Mouse (Mus musculus) heart, embryonic 13.5 days (tissue): ENCODE data around the gene Tmem45a. TPM values are rescaled to one million over a fixed set of nuclear protein-coding genes. Genes with fewer than 3 reads are reported as not detected.

Experiments
- ATAC-seq: fragments of 200-750 bp; cut with Nextera tagmentation; 2 replicates; pipeline ENCODE4 v1.8.0; 2017; ENCODE audit warnings: moderate TSS enrichment; ENCODE audit not compliant: insufficient number of reproducible peaks, low FRiP score, low TSS enrichment; ENCODE audit errors: extremely low read depth
- H3K27ac ChIP-seq: fragments of 300-500 bp; sonication (generic); replicated peaks from 2 replicates; pipeline ENCODE4 v1.5.1; 2015; ENCODE audit warnings: moderate library complexity, mild to moderate bottlenecking, inconsistent platforms
- H3K27me3 ChIP-seq: fragments of 300-500 bp; sonication (generic); replicated peaks from 2 replicates; pipeline ENCODE4 v1.6.1; 2015; ENCODE audit warnings: mild to moderate bottlenecking, inconsistent platforms
- H3K36me3 ChIP-seq: fragments of 300-500 bp; sonication (generic); 2 replicates; pipeline ENCODE4 v1.6.1; 2015; ENCODE audit warnings: mild to moderate bottlenecking, inconsistent platforms
- H3K4me1 ChIP-seq: fragments of 300-500 bp; sonication (generic); 2 replicates; pipeline ENCODE4 v1.6.1; 2015; ENCODE audit warnings: inconsistent platforms
- H3K4me2 ChIP-seq: fragments of 300-500 bp; sonication (generic); 2 replicates; pipeline ENCODE4 v1.6.1; 2015; ENCODE audit warnings: inconsistent platforms, mild to moderate bottlenecking, moderate library complexity
- H3K4me3 ChIP-seq: fragments of 300-500 bp; sonication (generic); 2 replicates; pipeline ENCODE4 v1.5.1; 2015; ENCODE audit warnings: moderate library complexity, mild to moderate bottlenecking, inconsistent platforms
- H3K9ac ChIP-seq: fragments of 300-500 bp; sonication (generic); 2 replicates; pipeline ENCODE4 v1.6.1; 2015; ENCODE audit warnings: inconsistent platforms, mild to moderate bottlenecking, moderate library complexity
- H3K9me3 ChIP-seq: fragments of 300-500 bp; sonication (generic); 2 replicates; pipeline ENCODE4 v1.6.1; 2016; ENCODE audit warnings: inconsistent platforms
- WGBS: fragments of 180-500 bp; shearing (Covaris S2); methylation state at CpG from one replicate; pipeline ENCODE4 v1.1.7; 2015; ENCODE audit warnings: mixed read lengths; 5-methylcytosine and 5-hydroxymethylcytosine counted together
- polyA plus RNA-seq: library from polyadenylated mRNA; unstranded; fragments of >200 nt; fragmentation: Nextera tagmentation; extraction: Ambion mirVana; gene quantifications from 2 replicates; pipeline ENCODE4 v1.2.1, GENCODE M21; 2015

Tmem45a gene
- polyA plus RNA-seq, 1 experiment from 2014 or later = 14.3 TPM

DNA sequence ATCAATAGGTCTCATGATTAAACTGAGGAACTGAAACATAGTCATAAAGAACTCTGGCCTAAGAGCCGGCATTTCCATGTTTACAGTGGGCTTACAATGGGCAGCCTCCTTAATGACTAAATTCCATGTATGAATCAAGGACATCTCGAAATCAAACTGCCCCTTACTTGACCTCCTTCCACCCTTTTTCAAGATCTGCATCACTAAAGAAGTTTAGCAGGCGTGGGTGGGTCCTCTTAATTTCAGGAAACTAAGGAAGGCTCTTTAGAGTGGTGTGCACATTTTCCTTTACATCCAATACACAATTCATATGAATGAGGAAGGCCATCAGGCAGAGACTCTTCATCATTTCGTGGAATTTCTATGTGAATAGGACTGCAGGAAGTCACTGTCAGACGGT lies 17.6 kb downstream of the Tmem45a start:
- Histone ChIP-seq H3K4me1 (no peaks in the 10 kb centered on the region), H3K27ac (no peak overlapping the region)
- 76% methylated on average over 5 of the region's 5 CpGs for WGBS

DNA sequence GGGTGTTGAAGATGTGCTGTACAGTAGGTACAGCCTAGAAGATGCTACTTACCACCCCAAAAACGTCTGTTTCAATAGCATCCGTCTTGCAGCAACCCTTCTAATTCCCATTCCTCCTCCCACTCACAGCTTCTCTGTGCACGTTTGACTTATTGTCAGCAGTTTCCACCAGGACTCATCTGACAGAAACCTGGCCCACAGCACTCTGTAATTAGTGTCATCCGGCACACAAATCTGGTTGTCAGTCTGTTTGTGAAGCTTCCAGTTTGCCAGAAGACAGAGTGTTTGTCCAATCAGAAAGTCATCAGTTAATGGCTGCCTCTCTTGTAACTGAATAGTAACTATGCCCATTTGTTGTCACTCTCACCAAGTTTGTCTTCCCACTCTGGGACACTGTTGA lies 18.4 kb downstream of the Tmem45a start:
- H3K4me2 ChIP-seq = no peak overlapping the region
- no peak for ATAC-seq
- no peaks in the 10 kb centered on the region for H3K27me3 ChIP-seq
- H3K9me3 ChIP-seq = no peaks in the 10 kb centered on the region
- 65% methylated on average over 4 of the region's 4 CpGs for WGBS
- H3K4me3 ChIP-seq = no peak overlapping the region
- H3K9ac ChIP-seq = no peak overlapping the region
- H3K27ac ChIP-seq = no peak overlapping the region
- no peaks in the 10 kb centered on the region for H3K36me3 ChIP-seq
- no peaks in the 10 kb centered on the region for H3K4me1 ChIP-seq

More for the DNA sequence above, 17.6 kb downstream of the Tmem45a start:
- Histone ChIP-seq H3K9ac (no peak overlapping the region), H3K36me3 (no peaks in the 10 kb centered on the region), H3K9me3 (no peaks in the 10 kb centered on the region), H3K4me3 (no peak overlapping the region), H3K4me2 (no peak overlapping the region), H3K27me3 (no peaks in the 10 kb centered on the region)
- ATAC-seq = no peak

DNA sequence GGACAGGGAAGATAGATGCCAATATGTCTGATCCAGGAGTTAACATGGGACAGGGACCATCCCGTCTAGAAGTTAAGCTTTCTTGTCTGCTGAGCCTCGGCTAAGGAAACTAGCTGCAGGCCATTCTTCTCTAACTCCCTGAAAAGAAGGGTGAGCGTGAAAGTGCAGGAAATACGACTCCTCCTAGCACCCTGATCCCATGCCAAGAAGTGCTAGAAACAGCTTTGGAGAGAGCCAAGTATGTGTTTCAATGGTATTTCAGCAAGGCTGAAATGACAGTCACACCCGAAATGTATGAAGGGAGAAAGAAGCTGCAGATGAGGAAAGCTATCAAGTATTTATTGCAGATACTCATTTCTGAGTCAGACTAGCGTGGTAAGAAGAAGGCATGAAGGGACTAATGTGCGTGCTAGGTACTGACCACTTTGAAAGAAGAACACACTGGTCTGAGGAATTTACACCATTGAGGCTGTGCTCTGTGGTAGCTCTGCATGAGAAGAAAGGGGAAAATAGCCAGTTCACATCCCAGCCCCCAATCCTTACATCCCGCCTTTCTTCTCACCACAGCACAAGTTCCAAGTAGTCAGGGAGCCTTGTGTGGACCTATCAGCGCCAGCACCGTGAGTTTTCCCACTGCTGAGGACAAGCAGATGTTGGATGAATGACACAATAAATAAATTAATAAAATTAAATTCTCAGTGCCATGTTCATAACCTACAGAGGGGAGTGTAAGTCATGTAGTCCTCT lies 33.0 kb downstream of the Tmem45a start:
- H3K36me3 ChIP-seq = no peaks in the 10 kb centered on the region
- no peak overlapping the region for H3K9ac ChIP-seq
- H3K4me3 ChIP-seq = no peak overlapping the region
- H3K27ac ChIP-seq = no peak overlapping the region
- peaks cover 6% of the 10 kb centered on the region; the same call in 1 of the 2 replicates for H3K4me1 ChIP-seq
- no peaks in the 10 kb centered on the region for H3K9me3 ChIP-seq
- 50% methylated on average over 10 of the region's 10 CpGs for WGBS
- ATAC-seq = no peak
- H3K27me3 ChIP-seq = no peaks in the 10 kb centered on the region
- no peak overlapping the region for H3K4me2 ChIP-seq

DNA sequence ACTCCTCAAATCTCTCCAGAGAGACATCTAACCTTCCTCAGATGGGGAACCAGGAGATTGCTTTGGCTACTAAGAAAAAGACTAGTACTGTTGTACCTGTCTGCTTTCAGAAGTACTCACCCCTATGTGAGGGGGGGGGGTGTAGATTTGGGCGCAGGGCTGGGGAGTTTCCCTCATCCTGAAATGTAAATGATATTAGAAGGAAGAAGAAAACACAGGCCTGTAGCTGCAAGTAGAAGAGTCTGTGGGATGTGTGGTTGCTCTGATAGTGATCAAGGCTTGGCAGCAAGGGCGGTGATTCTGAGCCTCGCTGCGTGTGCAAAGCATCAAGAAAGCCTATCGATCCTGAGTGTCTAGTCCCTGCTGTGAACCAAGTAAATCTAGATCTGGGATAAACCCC lies 43.0 kb downstream of the Tmem45a start:
- Histone ChIP-seq H3K36me3 (no peaks in the 10 kb centered on the region), H3K4me1 (peaks cover 6% of the 10 kb centered on the region; the same call in 1 of the 2 replicates), H3K4me2 (no peak overlapping the region), H3K27ac (no peak overlapping the region), H3K27me3 (no peaks in the 10 kb centered on the region), H3K4me3 (no peak overlapping the region), H3K9ac (no peak overlapping the region), H3K9me3 (no peaks in the 10 kb centered on the region)
- no peak for ATAC-seq
- 83% methylated on average over 5 of the region's 5 CpGs for WGBS

DNA sequence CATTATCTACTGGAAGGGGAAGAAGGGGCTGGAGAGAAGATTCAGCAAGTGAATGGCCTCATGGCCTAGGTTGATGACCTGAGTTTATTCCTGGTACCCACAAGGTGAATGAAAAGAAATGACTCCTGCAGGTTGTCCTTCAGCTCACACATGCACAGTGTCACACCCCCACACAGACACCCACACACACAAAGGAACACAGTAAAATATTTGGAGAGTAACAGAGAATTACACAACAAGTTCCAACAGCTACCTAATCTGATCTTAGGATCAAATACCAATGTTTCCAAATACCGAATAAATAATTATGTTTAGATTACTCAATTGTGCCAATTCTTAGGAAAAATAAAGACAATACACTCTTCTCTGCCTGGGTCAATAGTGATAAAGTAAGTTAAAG lies 52.7 kb downstream of the Tmem45a start:
- Histone ChIP-seq H3K27me3 (no peaks in the 10 kb centered on the region), H3K4me3 (no peak overlapping the region), H3K36me3 (no peaks in the 10 kb centered on the region), H3K4me2 (no peak overlapping the region), H3K27ac (no peak overlapping the region), H3K4me1 (no peaks in the 10 kb centered on the region), H3K9ac (no peak overlapping the region), H3K9me3 (no peaks in the 10 kb centered on the region)
- no peak for ATAC-seq
- WGBS = 80% methylated on average over 1 of the region's 1 CpGs

DNA sequence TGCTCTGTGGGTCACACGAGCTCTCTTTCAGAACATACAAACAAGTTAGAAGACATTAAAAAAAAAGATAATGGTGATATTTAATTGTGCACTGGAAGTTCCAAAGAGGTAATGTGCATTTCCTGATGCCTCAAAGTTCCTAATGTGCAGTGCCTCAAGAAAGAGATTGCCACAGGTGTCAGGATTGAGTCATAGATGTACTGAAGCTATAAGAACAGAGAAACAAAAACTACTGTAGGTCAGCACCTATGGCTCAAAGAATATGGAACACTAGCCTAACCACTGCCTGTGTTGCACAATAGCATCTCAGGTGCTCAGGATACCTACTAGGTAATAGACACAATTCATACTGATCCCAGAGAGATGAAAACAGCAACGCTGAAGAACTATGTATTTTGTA lies 54.0 kb downstream of the Tmem45a start:
- Histone ChIP-seq H3K36me3 (no peaks in the 10 kb centered on the region), H3K9ac (no peak overlapping the region), H3K27ac (no peak overlapping the region), H3K9me3 (no peaks in the 10 kb centered on the region), H3K4me3 (no peak overlapping the region), H3K4me1 (no peaks in the 10 kb centered on the region), H3K4me2 (no peak overlapping the region), H3K27me3 (no peaks in the 10 kb centered on the region)
- 78% methylated on average over 2 of the region's 2 CpGs for WGBS
- no peak for ATAC-seq

DNA sequence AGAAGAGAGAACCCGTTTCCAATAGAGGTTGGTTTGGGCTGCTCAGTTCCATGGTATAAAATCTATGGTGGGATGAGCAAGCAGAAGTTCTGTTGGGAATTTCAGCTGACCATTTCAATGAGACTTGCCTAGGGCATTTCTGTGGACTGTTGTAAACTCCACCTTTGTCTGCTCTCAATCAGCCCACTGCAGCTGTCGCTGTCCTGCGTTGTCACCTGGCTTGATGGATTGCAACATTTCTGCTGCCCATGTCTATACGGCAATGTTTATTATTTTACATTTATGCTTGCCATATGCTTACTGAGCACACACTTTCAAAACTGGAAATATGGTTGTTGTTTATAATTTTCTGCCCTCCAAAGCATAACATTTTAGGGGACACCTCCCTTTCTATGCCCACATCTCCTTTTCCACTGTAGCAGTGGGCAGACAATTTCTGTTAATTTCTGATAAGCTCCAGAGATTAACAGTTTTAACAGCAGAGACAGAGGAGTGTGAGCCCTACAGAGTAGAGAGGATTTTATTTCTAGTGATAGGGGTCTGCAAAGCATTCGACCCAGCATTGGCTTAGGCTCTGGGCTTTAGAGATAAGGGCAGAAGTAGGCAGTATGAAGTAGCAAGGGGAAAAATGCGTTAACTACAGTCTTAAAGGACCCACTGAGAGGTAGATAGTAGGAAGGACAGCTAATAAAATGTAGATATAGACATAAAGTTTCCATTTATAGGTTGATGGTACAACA lies 84.4 kb downstream of the Tmem45a start:
- Histone ChIP-seq H3K27me3 (no peaks in the 10 kb centered on the region), H3K36me3 (no peaks in the 10 kb centered on the region), H3K4me1 (no peaks in the 10 kb centered on the region), H3K4me2 (no peak overlapping the region), H3K4me3 (no peak overlapping the region), H3K27ac (no peak overlapping the region), H3K9me3 (no peaks in the 10 kb centered on the region), H3K9ac (no peak overlapping the region)
- ATAC-seq = no peak
- 43% methylated on average over 6 of the region's 6 CpGs for WGBS

DNA sequence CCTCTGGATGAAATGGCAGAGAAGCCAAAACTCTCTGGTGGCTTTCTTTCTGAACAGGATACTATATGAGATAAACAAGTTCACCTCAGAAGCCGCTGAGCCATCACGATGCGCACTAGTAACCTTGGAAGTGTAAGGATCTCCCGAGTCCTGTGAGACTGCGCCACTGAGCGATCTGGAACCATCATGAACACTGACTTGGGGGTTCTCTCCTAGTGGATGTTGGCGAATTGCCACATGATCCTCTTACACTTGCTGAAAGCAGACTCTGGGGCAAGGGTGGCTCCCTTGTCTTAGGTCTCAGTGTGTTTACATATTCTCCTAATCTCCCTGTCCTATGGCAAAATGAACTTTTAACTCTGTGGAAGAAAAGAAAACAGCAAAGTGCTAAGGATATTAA lies 85.0 kb downstream of the Tmem45a start:
- no peaks in the 10 kb centered on the region for H3K4me1 ChIP-seq
- 79% methylated on average over 7 of the region's 7 CpGs for WGBS
- no peak overlapping the region for H3K4me2 ChIP-seq
- no peaks in the 10 kb centered on the region for H3K36me3 ChIP-seq
- no peaks in the 10 kb centered on the region for H3K9me3 ChIP-seq
- no peak overlapping the region for H3K27ac ChIP-seq
- no peak overlapping the region for H3K4me3 ChIP-seq
- H3K27me3 ChIP-seq = no peaks in the 10 kb centered on the region
- H3K9ac ChIP-seq = no peak overlapping the region
- ATAC-seq = no peak

DNA sequence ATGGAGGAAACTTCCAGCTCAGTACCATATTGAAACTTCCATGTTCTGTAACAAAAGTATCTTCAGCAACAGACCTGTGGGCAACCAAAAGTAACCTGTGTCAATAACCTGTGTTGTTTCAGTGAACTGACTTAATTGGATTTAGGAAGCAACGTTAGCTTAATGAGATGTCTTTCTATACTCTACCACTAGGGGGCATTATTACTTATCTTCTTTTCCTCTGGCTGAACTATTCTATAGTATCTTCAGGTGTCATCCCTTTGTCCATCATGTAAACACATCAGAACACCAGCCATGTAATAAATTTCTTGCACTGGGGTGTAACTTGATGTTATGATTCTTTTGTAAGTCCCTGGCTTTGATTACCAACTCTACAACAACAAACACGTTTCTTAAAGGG lies 85.5 kb downstream of the Tmem45a start:
- no peak overlapping the region for H3K4me2 ChIP-seq
- H3K36me3 ChIP-seq = no peaks in the 10 kb centered on the region
- H3K4me3 ChIP-seq = no peak overlapping the region
- no peaks in the 10 kb centered on the region for H3K9me3 ChIP-seq
- 45% methylated on average over 2 of the region's 2 CpGs for WGBS
- no peak overlapping the region for H3K9ac ChIP-seq
- H3K27ac ChIP-seq = no peak overlapping the region
- no peaks in the 10 kb centered on the region for H3K4me1 ChIP-seq
- no peak for ATAC-seq
- no peaks in the 10 kb centered on the region for H3K27me3 ChIP-seq

DNA sequence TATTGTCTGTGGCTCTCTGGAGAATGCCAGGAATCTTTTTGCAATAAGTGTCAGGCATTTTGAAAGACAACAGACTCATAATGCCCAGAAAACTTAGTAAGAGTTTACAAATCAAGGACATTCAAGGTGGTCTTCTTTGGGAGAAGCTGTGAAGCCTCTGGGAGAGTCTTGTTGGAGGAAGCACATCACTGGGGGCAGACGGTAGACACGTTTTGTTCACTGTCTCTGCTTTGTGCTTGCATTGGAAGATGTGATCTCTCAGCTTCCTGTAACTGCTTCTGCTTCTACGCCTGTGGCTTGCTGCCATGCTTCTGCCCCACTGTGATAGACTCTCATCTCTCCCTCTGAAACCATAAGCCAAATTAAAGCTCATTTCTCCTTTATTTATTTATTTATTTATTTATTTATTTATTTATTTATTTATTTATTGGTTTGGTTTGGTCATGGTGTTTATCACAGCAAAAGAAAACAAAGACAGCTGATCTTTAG lies 86.4 kb downstream of the Tmem45a start:
- Histone ChIP-seq H3K36me3 (no peaks in the 10 kb centered on the region), H3K27me3 (no peaks in the 10 kb centered on the region), H3K4me2 (no peak overlapping the region), H3K9ac (no peak overlapping the region), H3K4me1 (no peaks in the 10 kb centered on the region), H3K9me3 (no peaks in the 10 kb centered on the region), H3K4me3 (no peak overlapping the region), H3K27ac (no peak overlapping the region)
- ATAC-seq = no peak
- WGBS = 67% methylated on average over 3 of the region's 3 CpGs

DNA sequence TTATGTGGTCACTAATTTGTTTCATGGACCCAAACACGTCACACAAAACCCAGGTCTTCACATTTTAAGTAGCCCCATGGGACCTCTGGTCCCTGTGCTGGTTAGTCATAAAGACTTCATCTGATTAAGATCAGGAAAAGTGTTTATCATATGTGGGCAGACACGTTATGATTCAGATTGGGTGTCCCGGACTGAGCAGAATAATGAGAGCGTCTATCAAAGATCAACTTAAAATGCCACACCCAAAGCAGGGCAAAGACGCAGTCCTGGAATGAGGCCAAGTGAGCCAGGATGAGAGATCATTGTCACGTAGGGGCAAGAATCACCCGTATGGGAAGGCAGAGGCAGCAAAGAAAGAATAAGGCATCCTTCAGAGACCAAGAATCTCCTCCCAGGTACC lies 87.1 kb downstream of the Tmem45a start:
- H3K4me1 ChIP-seq = no peaks in the 10 kb centered on the region
- 69% methylated on average over 7 of the region's 7 CpGs for WGBS
- H3K36me3 ChIP-seq = no peaks in the 10 kb centered on the region
- H3K9me3 ChIP-seq = no peaks in the 10 kb centered on the region
- no peaks in the 10 kb centered on the region for H3K27me3 ChIP-seq
- no peak overlapping the region for H3K4me3 ChIP-seq
- ATAC-seq = no peak
- no peak overlapping the region for H3K9ac ChIP-seq
- no peak overlapping the region for H3K27ac ChIP-seq
- no peak overlapping the region for H3K4me2 ChIP-seq
